Mouse (Mus musculus) spleen, postnatal 4 days (tissue): ENCODE measurements around the gene Mief1.

Experiments
- DNase-seq, 2 experiments: peaks; one replicate each; pipeline ENCODE4 v3.0.0; 2022; ENCODE audit warnings: low spot score in 2 of 2

The Mief1 gene

GRCm38 (mm10) chr15:80263610-80264575 is 30.1 kb downstream of the Mief1 start, which contains the start of gene Rps19bp1:
Rps19bp1 (minus strand) TSS chr15:80264315.
- peak; percentile 88 to 94 for DNase-seq

GRCm38 (mm10) chr15:80266281-80266680 is 32.5 kb downstream of the Mief1 start:
- peak; percentile 67 to 83 for DNase-seq

GRCm38 (mm10) chr15:80271858-80272396 is 38.1 kb downstream of the Mief1 start:
- DNase-seq = no peak

- no peak for DNase-seq
Measured at GRCm38 (mm10) chr15:80277107-80277506, 43.3 kb downstream of the Mief1 start.

- DNase-seq = peak in 1 of 2 experiments; percentile 86
Measured at GRCm38 (mm10) chr15:80277625-80278024, 43.8 kb downstream of the Mief1 start.

GRCm38 (mm10) chr15:80278121-80278759 is 44.4 kb downstream of the Mief1 start:
- DNase-seq = no peak

GRCm38 (mm10) chr15:80279053-80279452 is 45.2 kb downstream of the Mief1 start:
- no peak for DNase-seq

GRCm38 (mm10) chr15:80280646-80281045 is 46.8 kb downstream of the Mief1 start:
- peak; percentile 37 to 82 for DNase-seq

- DNase-seq = no peak
Measured at GRCm38 (mm10) chr15:80286851-80287415, 53.1 kb downstream of the Mief1 start, which contains the start of gene Cacna1i. Cacna1i (plus strand) TSS chr15:80287238.

- no peak for DNase-seq
Measured at GRCm38 (mm10) chr15:80288036-80288435, 54.2 kb downstream of the Mief1 start.

GRCm38 (mm10) chr15:80289436-80289835 is 55.6 kb downstream of the Mief1 start:
- DNase-seq = peak; percentile 74 to 89

- DNase-seq = no peak
Measured at GRCm38 (mm10) chr15:80297146-80297545, 63.3 kb downstream of the Mief1 start.
